Mouse (Mus musculus) cerebellum, adult 11-12 months (tissue): Measurements from ENCODE around the gene 4930470P17Rik.
"Not testable (repeated sequence)": the region's sequence is repeated elsewhere in the genome, so short reads cannot be mapped to it uniquely, and the experiment has no call there.

Experiments used
- DNase-seq: peaks from one replicate; pipeline ENCODE4 v3.0.0; 2022

The 4930470P17Rik gene

DNA sequence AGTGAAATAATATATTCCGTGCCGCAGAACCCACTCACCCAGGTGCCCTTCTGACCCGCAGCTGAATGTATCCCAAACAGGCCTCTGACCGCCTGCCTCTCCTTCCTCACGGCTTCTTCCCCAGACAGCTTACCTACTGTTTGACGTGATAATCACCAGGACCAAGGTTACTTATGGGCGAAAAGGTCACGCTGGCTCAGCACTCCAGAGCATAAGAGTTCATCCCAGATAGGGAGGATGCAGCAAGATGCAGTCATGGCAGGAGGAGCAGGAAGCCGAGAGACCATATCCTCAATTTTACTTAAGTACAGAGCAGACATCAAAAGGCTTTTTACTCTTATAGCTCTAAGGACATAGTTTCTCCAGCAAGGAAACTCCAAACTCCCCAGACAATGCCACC is at the start of gene 4930470P17Rik:
TSS of gene 4930470P17Rik (minus strand) at position 101 of the 400 bp plus-strand sequence.
- no peak for DNase-seq

DNA sequence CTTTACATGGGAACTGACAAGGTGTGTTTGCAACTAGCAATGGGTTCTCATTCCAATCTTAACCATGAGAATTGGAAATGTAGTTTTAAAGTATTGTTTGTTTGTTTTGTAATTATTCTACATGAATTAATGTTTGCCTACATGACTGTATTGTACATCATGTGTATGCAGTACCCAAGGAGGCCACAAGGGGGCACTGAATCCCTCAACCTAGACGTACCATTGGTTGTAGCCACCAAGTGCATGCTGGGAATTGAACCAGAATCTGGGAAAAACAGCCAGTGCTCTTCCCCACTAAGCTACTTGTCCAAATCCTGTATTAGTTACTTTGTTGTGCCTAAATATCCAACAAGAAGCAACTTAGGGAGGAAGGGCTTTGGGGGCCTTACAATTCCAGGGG is 49.7 kb upstream of the 4930470P17Rik start:
- no peak for DNase-seq

DNA sequence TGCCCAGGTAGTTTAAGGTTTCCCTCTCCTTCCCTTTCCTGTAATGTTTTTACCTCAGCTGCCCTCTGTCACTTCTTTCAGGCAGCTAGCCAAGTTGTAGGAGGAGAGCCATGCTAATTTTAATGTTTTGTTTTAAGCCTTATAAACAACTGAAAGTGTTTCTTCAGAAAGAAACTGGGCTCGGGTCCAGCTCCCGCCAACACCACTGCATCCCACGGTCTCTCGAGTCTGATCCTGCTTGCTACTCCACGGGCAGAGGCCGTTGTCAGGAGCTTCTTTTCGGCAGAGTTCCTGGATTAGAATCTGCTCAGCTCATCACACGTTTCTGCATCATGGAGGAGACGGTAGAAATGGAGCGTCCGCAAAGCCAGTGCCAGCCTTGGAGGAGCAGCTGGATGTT is 46.7 kb upstream of the 4930470P17Rik start:
- no peak for DNase-seq

DNA sequence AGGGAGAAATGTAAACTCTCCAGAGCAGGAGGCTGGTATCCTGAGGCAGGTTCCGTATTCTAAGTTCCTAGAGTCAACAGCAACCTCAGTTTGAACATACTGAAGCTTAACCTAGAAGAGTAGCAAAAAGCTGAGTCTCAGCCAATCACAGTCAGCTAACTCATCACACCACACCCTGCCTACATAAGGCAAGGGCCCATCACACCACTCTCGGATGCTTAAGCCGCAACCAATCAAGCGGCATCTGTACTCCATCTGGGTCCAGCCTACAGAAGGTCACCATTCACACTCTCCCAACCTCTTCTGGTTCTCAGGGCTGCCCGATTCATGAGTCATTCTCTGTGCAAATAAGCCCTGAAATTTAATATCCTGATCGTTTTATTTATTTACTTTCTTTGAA is 44.4 kb upstream of the 4930470P17Rik start:
- no peak for DNase-seq

DNA sequence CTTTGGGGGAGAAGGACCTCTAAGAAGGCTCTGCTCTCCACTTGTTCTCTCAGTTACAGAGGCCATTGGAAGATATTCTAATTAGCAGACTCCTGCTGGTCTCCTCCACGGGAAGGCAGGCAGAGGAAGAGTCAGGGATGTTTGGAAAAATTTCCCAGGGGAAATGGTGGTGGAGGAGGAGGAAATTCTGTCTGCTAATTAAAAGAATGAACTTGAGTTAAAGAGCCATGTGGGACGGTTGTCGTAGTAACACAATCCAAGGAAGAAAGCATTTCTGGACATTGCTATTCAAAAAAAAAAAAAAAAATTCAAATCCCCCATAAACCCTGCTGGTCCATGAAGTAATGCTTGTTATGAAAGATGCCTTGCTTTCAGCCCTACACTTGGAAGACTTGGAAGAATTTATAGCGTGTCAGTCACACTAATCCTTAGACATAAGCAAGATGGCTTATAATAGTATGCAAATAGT is 40.6 kb upstream of the 4930470P17Rik start:
- no peak for DNase-seq

DNA sequence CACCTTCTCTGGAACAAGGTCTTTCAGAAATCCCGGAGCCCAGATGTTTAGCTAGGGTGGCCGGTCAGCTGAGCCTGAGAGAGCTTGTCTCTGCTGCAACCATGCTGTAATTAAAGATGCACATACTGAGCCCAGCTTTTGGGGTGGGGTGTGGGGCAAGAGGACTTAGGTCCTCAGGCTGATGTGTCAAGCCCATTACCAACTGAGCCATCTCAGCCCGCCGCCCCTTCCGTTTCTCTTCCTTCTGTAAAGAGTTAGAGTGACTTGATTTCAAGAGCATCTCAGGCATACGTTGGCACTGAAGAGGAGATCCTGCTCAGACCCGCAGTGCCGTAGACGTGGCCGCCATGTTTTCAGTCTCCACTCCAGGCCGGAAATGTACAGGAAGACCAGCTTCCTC is 38.5 kb upstream of the 4930470P17Rik start:
- no peak for DNase-seq

DNA sequence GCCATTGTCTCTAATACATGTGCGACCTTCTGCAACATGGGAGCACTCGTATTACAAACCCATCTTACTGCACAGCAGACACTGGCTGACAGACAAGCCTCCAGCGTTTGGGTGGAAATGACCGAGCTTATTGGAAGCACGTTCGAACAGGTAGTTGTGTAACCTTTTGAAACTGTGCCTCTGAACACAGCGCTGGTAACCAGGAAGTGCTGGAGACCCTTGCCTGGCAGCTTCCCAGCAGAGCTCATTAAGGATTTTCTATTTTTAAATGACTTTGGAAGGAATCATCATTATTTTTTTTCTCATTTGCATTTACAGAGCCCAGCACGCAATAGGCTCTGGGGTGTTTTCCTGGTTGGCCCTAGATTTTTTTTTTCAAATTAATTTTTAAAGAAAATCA is 36.9 kb upstream of the 4930470P17Rik start:
- DNase-seq, result no peak

DNA sequence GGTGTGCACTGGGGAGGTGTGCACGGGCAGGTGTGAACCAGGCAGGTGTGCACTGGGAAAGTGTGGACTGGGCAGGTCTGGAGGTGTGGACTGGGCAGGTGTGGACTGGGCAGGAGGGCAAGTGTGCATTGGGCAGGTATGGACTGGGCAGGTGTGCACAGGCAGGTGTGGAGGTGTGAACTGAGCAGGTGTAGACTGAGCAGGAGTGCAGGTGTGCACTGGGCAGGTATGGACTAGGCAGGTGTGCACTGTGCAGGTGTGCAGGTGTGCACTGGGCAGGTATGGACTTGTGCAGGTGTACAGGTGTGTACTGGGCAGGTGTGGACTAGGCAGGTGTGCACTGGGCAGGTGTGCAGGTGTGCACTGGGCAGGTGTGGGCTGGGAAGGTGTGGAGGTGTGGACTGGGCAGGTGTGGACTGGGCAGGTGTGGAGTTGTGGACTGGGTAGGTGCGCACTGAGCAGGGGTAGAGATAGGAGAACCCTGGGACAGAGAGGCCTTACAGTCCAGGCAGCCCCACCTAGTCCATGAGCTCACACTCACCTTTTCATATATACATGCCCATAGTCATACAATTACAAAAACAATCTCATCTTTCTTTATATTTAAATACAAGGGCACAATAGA is 31.3 kb upstream of the 4930470P17Rik start:
- DNase-seq, result no peak

DNA sequence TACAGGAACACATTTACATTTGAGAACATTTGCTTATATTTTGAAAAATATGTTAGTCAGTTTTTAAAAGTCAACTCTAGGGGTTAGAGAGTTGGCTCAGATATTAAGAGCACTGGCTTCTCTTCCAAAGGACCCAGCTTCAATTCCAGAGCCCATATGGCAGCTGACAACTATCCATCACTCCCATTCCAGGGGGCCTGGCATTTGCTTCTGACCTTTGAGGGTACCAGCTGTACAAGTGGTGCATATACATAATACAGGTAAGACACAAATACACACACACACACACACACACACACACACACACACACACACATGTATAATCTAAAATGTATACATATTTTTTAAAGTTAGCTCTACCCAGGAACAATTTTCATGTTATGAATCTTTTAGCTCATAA is 30.6 kb upstream of the 4930470P17Rik start:
- DNase-seq, result no peak

DNA sequence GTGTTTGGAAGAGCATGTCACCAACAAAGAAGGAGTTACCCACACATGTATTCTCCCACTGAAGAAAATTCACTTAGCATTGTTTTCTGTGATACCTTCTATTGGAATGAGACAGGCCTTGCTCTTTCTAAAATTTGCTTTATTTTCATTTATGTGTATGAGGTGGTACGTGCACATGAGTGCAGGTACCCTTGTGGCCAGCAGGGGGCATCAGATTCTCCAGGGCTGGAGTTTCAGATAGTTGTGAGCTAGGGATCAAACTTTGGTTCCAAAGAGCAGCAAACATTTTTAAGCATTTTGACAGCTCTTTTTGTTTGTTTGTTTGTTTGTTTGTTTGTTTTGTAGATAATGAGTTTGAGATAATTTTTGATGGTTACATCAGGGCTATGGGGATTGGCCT is 29.6 kb upstream of the 4930470P17Rik start:
- DNase-seq, result no peak

DNA sequence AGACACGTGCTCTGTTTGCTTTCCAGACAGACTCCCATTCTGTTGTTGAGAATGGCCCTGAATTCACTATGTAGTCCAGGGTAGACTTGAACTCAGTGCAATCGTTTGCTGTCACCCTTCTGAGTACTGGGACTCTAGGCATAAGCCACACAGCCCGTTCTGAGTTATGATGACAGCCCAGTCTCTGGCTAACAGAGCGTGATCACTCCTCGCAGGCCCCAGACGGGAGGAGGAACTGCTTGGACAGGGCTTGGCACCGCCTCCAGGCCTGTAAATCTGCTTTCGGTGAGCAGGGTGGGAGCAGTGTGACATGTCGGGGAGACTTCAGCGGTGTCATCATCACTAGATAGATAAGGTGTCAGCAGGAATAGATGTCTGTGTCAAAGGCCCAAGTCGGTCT is 28.7 kb upstream of the 4930470P17Rik start:
- DNase-seq, result no peak

DNA sequence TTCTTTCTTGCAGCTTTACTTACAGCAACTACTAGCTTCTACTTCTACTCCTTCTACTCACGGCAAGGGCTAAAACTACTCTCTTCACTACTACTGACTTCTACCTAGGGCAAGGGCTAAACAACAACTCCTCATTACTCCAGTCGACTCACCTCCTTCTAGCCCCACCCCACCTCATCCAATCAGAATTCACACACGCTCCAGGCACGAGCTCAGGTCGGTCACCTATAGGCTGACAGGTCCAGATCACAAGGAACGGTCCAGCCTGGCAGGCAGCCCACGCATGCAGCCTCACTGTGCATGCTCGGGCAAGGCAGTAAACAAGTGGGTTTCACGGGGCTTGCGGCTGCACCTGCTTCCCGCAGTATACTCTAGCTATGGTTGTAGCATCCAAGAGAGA is 26.2 kb upstream of the 4930470P17Rik start:
- not testable (repeated sequence) for DNase-seq

DNA sequence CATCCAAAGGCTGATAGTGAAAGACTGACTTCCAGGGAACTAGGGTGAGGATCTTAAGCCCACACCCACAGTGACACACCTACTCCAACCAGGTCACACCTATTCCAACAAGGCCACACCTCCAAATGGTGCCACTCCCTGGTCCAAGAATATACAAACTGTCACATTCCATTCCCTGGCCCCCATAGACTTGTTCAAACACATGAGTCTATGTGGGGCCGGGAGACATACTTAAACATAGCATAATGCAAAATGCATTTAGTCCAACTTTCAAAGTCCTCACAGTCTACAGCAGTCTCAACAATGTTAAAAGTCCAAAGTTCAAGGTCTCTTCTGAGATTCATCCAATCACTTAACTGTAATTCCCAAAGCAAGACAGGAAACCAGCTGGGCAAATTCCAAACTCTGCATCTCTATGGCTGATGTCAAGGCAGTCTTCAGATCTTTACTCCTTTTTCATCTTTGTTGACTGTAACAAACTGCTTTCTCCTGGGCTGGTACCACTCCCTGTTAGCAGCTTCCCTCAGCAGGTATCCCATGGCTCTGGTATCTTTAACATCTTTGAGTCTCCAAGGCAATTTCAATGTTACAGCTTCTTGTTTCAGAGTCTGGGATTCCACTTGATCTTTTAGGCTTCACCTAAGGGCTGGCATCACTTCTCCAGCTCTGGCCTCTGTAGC is 22.5 kb upstream of the 4930470P17Rik start:
- DNase-seq, result not testable (repeated sequence)

DNA sequence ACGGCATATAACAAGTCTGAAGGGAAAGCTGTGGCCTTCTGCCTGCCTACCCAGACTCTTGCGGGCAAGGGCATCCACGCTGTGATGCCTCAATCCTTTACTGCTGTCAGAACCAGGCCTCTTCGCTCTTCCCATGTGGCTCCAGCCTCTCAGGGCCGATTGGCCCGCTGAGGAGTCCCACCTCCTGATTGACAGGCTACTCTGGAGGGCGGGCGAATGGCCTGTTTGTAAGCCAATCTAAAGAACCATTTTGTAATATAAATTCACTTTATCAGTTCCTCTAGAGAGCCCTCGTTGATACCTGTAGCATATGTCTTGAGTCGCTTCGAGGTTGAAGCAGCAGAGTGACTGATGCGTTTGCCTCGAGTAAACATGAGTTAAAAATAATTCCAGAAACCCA is 21.2 kb upstream of the 4930470P17Rik start:
- no peak for DNase-seq

DNA sequence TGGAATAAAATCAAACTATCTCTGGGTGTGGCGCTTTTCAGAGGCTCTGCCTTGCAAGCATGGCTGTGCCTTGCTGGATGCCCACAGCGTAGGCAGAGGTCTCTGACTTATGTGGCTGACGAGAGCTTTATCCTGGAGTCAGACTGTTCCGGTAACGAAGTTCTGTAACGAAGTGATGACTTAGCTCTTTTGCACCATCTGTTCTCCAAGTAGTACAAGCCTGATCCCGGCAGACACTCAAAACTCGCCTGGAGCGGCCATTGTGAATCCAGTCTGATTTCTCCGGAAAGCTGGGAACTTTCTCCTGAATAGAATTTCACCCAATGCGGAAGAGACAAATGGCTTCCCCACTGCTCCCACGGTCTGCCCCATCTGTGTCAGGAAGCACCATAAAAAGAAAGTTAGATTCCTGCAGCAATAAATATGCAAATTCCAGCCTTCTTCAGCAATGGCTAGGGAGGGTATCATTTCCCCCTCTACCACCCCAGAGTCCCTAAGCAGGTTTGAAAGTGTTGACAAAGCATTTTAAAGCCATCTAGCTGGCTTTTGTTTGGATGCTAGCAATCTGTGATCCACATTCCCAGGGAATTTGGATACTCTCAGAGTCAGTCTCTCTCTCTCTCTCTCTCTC is 17.2 kb upstream of the 4930470P17Rik start:
- no peak for DNase-seq

DNA sequence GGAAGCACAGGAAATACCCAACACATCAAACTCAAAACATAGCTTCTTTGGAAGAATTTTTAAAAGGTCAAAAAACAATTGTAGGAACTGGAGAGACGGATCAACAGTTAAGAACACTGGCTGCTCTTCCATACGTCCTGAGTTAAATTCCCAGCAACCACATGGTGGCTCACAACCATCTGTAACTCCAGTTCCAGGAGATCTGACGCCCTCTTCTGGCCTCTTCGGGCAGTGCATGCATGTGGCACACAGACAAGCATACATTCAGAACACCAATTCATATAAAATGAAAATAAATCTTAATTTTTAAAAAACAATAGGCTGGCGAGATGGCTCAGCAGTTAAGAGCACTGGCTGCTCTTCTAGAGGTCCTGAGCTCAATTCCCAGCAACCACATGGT is 10.0 kb upstream of the 4930470P17Rik start:
- DNase-seq, result not testable (repeated sequence)

DNA sequence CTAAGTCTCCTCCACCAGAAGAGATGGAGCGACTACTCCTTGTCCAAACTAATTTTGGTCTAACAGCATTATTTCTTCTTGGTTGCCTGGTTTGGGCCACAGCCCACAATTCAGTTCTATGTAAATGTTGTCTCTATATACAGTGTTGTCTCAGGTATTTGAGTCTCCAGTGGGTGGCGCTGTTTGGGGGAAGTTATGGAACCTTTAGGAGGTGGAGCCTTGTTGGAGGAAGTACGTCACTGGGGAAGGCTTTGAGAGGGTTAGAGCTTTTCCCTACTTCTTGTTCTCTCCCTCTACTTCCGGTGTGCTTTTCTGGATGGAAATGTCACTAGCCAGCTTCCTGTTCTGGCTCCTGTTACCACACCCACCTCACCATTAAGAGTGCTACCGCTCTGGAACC is 646 bp downstream of the 4930470P17Rik start:
- no peak for DNase-seq

DNA sequence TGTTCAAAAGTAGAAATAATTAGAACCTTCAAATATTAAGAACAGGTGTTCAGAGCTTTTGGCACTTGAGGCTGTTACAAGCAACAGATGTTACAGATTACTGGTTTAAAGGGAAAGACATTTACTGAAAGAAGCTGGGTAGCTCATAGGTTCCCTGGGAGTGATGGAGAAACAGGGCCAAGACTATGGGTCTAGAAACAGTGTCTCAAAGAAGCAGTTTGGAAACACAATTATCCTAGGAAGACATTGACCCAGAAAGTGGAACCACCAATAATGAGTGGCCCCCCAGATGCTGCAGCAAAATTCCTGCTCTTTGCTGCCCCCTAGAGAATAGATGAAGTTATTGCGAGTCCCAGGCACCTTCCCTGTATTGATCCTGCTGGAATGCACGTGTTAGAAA is 4.2 kb downstream of the 4930470P17Rik start:
- no peak for DNase-seq

DNA sequence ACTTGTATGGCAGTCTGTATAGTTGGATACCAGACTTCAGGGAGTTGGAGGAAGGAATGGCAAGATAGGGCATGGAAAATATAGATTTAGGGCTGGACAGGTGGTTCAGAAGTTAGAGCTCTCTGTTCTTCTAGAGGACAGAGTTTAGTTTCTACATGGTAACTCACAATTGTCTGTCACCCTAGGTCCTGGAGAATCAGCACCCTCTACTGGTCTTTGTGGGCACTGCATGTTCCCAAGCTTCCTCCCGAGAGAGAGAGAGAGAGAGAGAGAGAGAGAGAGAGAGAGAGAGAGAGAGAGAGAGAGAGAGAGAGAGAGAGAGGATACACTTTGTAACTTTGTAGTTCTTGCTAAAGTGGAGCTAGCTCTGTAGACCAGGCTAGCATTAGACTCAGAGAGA is 5.1 kb downstream of the 4930470P17Rik start:
- DNase-seq, result peak; percentile 3

DNA sequence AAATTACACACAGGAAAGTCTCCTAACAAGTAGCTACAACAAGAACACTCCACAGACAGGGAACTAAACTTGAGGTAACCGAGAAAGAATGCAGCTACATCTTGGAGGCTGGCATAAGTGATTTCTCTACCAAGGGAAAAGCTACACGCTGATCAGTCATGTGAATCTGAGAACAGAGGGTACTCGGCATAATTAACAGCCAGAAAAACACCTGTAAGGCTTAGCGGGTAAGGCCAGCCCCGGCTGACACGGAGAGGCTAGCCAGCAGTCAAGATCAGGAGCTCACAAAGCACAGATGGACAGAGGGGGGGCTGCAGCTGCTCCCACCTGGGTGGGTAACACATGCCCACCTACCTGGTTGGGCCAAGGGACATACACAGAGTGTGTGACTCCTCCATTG is 9.7 kb downstream of the 4930470P17Rik start:
- no peak for DNase-seq

DNA sequence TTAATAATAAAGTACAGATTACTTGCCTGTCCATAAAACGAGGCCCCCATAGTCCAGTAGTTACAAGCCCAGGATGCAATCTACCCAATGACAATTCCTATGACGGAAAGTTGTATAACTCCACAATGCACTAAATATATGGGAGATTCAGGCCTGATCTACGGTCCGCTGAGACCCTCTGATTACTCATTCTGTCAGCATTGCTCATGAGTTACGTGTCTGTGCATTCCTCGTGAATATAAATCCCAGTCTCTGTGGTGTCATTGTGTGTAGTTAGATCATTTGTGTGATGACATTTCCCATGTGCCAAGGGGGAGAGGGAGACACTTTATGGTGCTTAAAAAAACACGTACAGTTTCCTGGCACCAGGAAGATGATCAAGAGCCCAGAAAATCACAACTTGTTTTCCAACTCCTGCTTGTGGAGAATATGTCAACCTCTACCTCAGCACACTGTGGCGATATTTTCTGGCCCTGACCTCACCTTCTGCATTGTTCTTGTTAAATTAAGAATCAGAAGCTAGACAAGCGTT is 13.4 kb downstream of the 4930470P17Rik start:
- DNase-seq, result no peak

DNA sequence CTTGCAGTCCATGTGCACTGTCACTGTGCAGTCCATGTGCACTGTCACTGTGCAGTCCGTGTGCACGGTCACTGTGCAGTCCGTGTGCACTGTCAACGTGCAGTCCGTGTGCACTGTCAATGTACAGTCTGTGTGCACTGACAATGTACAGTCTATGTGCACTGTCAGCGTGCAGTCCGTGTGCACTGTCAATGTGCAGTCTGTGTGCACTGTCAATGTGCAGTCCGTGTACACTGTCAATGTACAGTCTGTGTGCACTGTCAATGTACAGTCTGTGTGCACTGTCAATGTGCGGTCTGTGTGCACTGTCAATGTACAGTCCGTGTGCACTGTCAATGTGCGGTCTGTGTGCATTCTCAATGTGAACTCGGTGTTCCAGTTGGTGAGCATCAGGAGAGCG is 17.1 kb downstream of the 4930470P17Rik start:
- no peak for DNase-seq

DNA sequence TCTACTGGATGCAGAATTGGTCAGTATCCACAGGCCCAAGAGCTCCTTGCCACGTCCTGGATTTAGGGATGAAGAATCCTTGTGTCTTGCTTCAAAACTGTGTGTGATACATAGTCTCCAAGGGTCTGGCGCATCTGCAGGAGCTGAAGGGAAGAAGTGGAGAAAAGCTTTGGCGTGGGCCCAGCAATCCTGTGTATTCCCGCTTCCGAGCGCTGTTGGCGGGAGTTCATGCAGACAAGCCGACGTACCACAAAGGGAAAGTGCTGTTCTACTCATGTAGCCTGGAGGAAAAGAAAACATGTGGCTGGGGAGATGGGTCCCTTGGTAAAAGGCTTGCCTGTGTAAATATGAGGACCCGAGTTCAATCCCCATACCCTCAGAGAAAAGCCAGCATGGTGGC is 22.3 kb downstream of the 4930470P17Rik start:
- no peak for DNase-seq

DNA sequence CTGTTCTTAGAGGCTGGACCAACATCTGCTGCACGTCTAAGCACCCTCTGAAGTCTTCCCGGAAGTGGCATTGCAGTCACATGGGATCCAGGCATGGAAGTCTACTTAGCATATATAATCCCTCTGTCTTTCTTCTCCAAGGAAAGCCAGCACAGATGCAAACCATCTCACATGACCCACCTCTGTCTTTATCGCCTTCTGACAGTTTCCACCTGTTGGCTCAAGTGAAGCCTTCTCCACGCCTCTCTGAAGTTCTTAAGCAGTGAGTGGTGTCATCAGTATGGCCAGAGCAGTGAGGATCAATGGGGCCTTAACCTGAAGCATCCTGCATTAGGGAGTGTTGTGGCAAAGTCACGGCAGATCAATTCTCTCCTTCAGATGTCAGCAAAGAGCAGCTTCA is 23.2 kb downstream of the 4930470P17Rik start:
- no peak for DNase-seq
